In the genomic region with DNA sequence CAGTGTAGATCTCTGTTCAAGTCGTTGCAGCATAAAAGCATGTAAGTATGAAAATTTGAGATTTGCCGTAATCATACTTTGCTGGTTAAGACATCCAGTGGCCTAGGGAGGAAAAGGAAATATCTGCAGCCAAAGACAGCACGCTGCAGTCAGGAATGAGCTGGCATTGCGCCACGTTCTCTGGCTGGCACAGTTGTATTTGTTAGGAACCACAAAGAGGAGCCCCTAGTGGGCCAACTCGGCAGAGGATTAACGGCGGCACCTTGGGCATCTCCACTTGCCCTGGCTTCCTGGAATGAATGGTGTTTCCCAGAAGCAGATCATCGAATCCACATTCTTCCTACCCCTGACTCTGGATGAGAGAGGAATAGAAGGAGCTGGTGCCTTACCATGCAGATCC, we compare ENCODE assay signal across 8 mouse cellular contexts. TPM values are rescaled to one million over a fixed set of nuclear protein-coding genes. Genes with fewer than 3 reads are reported as not detected.
DNase-seq lines count a peak whose midpoint lies in the region; ATAC-seq and TF ChIP-seq lines count a peak whose summit lies in the region.

No protein-coding gene starts in this region.

- H3K4me3 ChIP-seq in heart, embryonic 10.5 days, result no peak overlapping the region
- H3K4me3 ChIP-seq in forebrain, postnatal 0 days (ENCODE audit: low read depth, low read length), result no peak overlapping the region

- H3K27ac ChIP-seq in heart, embryonic 10.5 days, result no peak overlapping the region
- H3K27ac ChIP-seq in forebrain, postnatal 0 days (ENCODE audit: low read depth, low read length), result no peak overlapping the region

- no peaks in the 10 kb centered on the region for H3K36me3 ChIP-seq in heart, embryonic 10.5 days
- H3K36me3 ChIP-seq in forebrain, postnatal 0 days (ENCODE audit: insufficient read depth), result no peaks in the 10 kb centered on the region

- TF ChIP-seq CTCF in forebrain, postnatal 0 days (IDR thresholded peaks at IDR 0.05; ENCODE audit: low read depth), result 0 out of 2 replicates have a peak, but pooled peaks have one; percentile 16

- ATAC-seq in forebrain, postnatal 0 days, result peak; percentile 69

- H3K4me1 ChIP-seq in heart, embryonic 10.5 days, result no peaks in the 10 kb centered on the region
- H3K4me1 ChIP-seq in forebrain, postnatal 0 days (ENCODE audit: insufficient read depth), result no peaks in the 10 kb centered on the region

- 72% methylated on average over 9 of the region's 9 CpGs for WGBS in heart, embryonic 10.5 days
- 38% methylated on average over 9 of the region's 9 CpGs for WGBS in forebrain, postnatal 0 days

- H3K4me2 ChIP-seq in forebrain, postnatal 0 days (ENCODE audit: low read depth), result no peak overlapping the region

- peak; percentile 94 for DNase-seq in heart, adult 11 months
- DNase-seq in heart, embryonic 10.5 days (ENCODE audit: low spot score), result no peak
- DNase-seq in spleen, adult 12 weeks (ENCODE audit: low spot score), result peak; percentile 1
- DNase-seq in spleen, postnatal 36 days (ENCODE audit: low spot score in 2 of 2), result no peak
- peak; percentile 78 for DNase-seq in forebrain, postnatal 0 days
- peak; percentile 76 for DNase-seq in kidney, postnatal 10 days
- peak; percentile 39 for DNase-seq in ovary, postnatal 14 days (ENCODE audit: low spot score)
- no peak for DNase-seq in frontal cortex, postnatal 14 days (ENCODE audit: low spot score in 2 of 2)

- H3K27me3 ChIP-seq in heart, embryonic 10.5 days (ENCODE audit: insufficient read depth, poor library complexity, severe bottlenecking), result no peaks in the 10 kb centered on the region
- no peaks in the 10 kb centered on the region for H3K27me3 ChIP-seq in forebrain, postnatal 0 days (ENCODE audit: insufficient read depth, low read length)

- no peaks in the 10 kb centered on the region for H3K9me3 ChIP-seq in heart, embryonic 10.5 days
- H3K9me3 ChIP-seq in forebrain, postnatal 0 days (ENCODE audit: low read length), result no peaks in the 10 kb centered on the region

- no peak overlapping the region for H3K9ac ChIP-seq in forebrain, postnatal 0 days

RNA-seq across cellular contexts. Expression of a gene that starts 14.4 kb away (rescaled TPM):
- 3.3 and 3.4 TPM in 2 replicates for polyA plus RNA-seq in heart, embryonic 10.5 days (2016; fragmentation: Nextera tagmentation; extraction: Ambion mirVana)
- total RNA-seq in forebrain, postnatal 0 days (2014; rRNA removed), result 27.0 and 32.2 TPM in 2 replicates
- 5.3 and 5.8 TPM in 2 replicates for polyA plus RNA-seq in forebrain, postnatal 0 days (2015; fragmentation: Nextera tagmentation; extraction: Ambion mirVana)

Comparison
In these comparisons a context has a peak if more than half of its experiments do, and no peak if none do; other contexts are left out.
1. DNase-seq: peak in heart, adult 11 months (single experiment), spleen, adult 12 weeks (single experiment), forebrain, postnatal 0 days (single experiment), kidney, postnatal 10 days (single experiment) and ovary, postnatal 14 days (single experiment); none in heart, embryonic 10.5 days (single experiment), spleen, postnatal 36 days (0 of 2) and frontal cortex, postnatal 14 days (0 of 2).